Mouse (Mus musculus): ENCODE measurements at regions not wholly inside any gene's neighbourhood (a gene's known extent, or its start where the extent isn't known, plus 50 kb on each side); places are given as distances from the start of the nearest gene placed in this dataset.

DNA sequence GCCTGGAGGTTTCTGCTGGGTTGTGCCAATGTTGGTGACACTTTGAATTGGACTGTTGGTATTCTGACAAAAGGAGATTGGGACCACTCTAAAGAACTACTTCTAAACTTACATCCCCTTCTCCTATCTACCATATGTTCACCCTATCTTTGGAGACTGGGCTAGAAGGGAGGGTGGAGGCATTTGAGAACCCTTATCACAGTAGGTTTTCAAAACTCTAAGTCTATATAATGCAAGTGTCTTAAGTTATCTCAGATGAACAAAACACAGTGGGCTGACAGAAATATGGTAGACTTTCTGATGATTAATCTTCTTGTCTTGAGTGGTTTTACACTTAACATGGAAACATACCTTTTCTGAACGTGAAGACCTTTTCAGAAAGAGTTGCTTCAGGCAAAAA, 486.9 kb downstream of the Adgrl2 start:
- H3K36me3 ChIP-seq (ENCODE audit: control insufficient read depth, insufficient read depth, low read length), result no peaks in the 10 kb centered on the region
- WGBS, result 81% methylated on average over 1 of the region's 1 CpGs
- ATAC-seq (ENCODE audit: low FRiP score) (no peak), DNase-seq (ENCODE audit: low spot score) (no peak)
- no peaks in the 10 kb centered on the region for H3K27me3 ChIP-seq (ENCODE audit: control insufficient read depth, insufficient read depth, low read length)
- H3K4me3 ChIP-seq (ENCODE audit: low read depth, low read length), result no peak overlapping the region
- no peak overlapping the region for H3K9ac ChIP-seq (ENCODE audit: low read depth, low read length)
- H3K4me2 ChIP-seq (replicated peaks; ENCODE audit: low read depth, low read length), result no peak overlapping the region
- no peaks in the 10 kb centered on the region for H3K9me3 ChIP-seq (ENCODE audit: control insufficient read depth, low read length)
- H3K27ac ChIP-seq (ENCODE audit: low read depth, low read length), result no peak overlapping the region
- no peaks in the 10 kb centered on the region for H3K4me1 ChIP-seq (replicated peaks; ENCODE audit: control insufficient read depth, insufficient read depth, low read length)

- no peak for ATAC-seq (ENCODE audit: low FRiP score)
- Histone ChIP-seq H3K36me3 (ENCODE audit: control insufficient read depth, insufficient read depth, low read length) (no peaks in the 10 kb centered on the region), H3K9me3 (ENCODE audit: control insufficient read depth, low read length) (no peaks in the 10 kb centered on the region), H3K27ac (ENCODE audit: low read depth, low read length) (no peak overlapping the region), H3K9ac (ENCODE audit: low read depth, low read length) (no peak overlapping the region), H3K4me3 (ENCODE audit: low read depth, low read length) (no peak overlapping the region), H3K4me2 (replicated peaks; ENCODE audit: low read depth, low read length) (no peak overlapping the region), H3K27me3 (ENCODE audit: control insufficient read depth, insufficient read depth, low read length) (no peaks in the 10 kb centered on the region), H3K4me1 (replicated peaks; ENCODE audit: control insufficient read depth, insufficient read depth, low read length) (no peaks in the 10 kb centered on the region)
- DNase-seq (ENCODE audit: low spot score), result no peak
- WGBS, result 94% methylated on average over 3 of the region's 3 CpGs
These were observed 488.6 kb downstream of the Adgrl2 start for GRCm38 (mm10) chr3:148501801-148502200.

- no peak for ATAC-seq (ENCODE audit: low FRiP score)
- 73% methylated on average over 5 of the region's 5 CpGs for WGBS
- Histone ChIP-seq H3K4me3 (ENCODE audit: low read depth, low read length) (no peak overlapping the region), H3K9ac (ENCODE audit: low read depth, low read length) (no peak overlapping the region), H3K4me1 (replicated peaks; ENCODE audit: control insufficient read depth, insufficient read depth, low read length) (no peaks in the 10 kb centered on the region), H3K9me3 (ENCODE audit: control insufficient read depth, low read length) (no peaks in the 10 kb centered on the region), H3K36me3 (ENCODE audit: control insufficient read depth, insufficient read depth, low read length) (no peaks in the 10 kb centered on the region), H3K27ac (ENCODE audit: low read depth, low read length) (no peak overlapping the region), H3K27me3 (ENCODE audit: control insufficient read depth, insufficient read depth, low read length) (no peaks in the 10 kb centered on the region), H3K4me2 (replicated peaks; ENCODE audit: low read depth, low read length) (no peak overlapping the region)
- no peak for DNase-seq (ENCODE audit: low spot score)
These were observed 493.7 kb downstream of the Adgrl2 start for GRCm38 (mm10) chr3:148496672-148497071.

- Histone ChIP-seq H3K4me1 (replicated peaks; ENCODE audit: control insufficient read depth, insufficient read depth, low read length) (no peaks in the 10 kb centered on the region), H3K27me3 (ENCODE audit: control insufficient read depth, insufficient read depth, low read length) (no peaks in the 10 kb centered on the region), H3K36me3 (ENCODE audit: control insufficient read depth, insufficient read depth, low read length) (no peaks in the 10 kb centered on the region), H3K27ac (ENCODE audit: low read depth, low read length) (no peak overlapping the region), H3K9me3 (ENCODE audit: control insufficient read depth, low read length) (no peaks in the 10 kb centered on the region), H3K4me2 (replicated peaks; ENCODE audit: low read depth, low read length) (no peak overlapping the region), H3K9ac (ENCODE audit: low read depth, low read length) (no peak overlapping the region), H3K4me3 (ENCODE audit: low read depth, low read length) (no peak overlapping the region)
- WGBS, result 90% methylated on average over 3 of the region's 3 CpGs
- no peak for DNase-seq (ENCODE audit: low spot score)
- ATAC-seq (ENCODE audit: low FRiP score), result no peak
These were observed 499.1 kb downstream of the Adgrl2 start for GRCm38 (mm10) chr3:148491287-148491686.

DNA sequence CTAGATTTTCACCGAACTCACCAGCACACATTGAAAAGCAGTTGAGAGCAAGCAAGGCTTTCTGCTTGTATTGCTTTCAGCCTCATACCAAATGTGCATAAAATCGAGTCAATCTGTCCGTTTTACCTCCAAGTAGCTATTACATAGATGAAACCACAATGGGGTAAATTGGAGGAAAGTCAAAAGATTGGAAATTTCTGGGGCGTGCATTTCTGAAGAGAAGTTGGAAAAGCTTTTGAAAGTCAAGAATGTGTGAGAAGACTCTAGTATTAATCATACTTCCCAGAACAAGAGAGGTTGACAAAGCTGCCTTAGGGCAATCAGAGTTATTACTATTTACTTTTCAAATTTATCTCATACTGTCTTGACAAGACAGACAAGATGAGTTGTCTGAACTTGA, 501.2 kb downstream of the Adgrl2 start:
- H3K27me3 ChIP-seq (ENCODE audit: control insufficient read depth, insufficient read depth, low read length), result no peaks in the 10 kb centered on the region
- no peaks in the 10 kb centered on the region for H3K4me1 ChIP-seq (replicated peaks; ENCODE audit: control insufficient read depth, insufficient read depth, low read length)
- H3K36me3 ChIP-seq (ENCODE audit: control insufficient read depth, insufficient read depth, low read length), result no peaks in the 10 kb centered on the region
- H3K4me2 ChIP-seq (replicated peaks; ENCODE audit: low read depth, low read length), result no peak overlapping the region
- ATAC-seq (ENCODE audit: low FRiP score) (no peak), DNase-seq (ENCODE audit: low spot score) (no peak)
- no peak overlapping the region for H3K27ac ChIP-seq (ENCODE audit: low read depth, low read length)
- no peak overlapping the region for H3K4me3 ChIP-seq (ENCODE audit: low read depth, low read length)
- 89% methylated on average over 4 of the region's 4 CpGs for WGBS
- no peaks in the 10 kb centered on the region for H3K9me3 ChIP-seq (ENCODE audit: control insufficient read depth, low read length)
- no peak overlapping the region for H3K9ac ChIP-seq (ENCODE audit: low read depth, low read length)

GRCm38 (mm10) chr3:148487949-148488348, 502.4 kb downstream of the Adgrl2 start:
- ATAC-seq (ENCODE audit: low FRiP score) (no peak), DNase-seq (ENCODE audit: low spot score) (no peak)
- Histone ChIP-seq H3K27ac (ENCODE audit: low read depth, low read length) (no peak overlapping the region), H3K4me2 (replicated peaks; ENCODE audit: low read depth, low read length) (no peak overlapping the region), H3K27me3 (ENCODE audit: control insufficient read depth, insufficient read depth, low read length) (no peaks in the 10 kb centered on the region), H3K4me1 (replicated peaks; ENCODE audit: control insufficient read depth, insufficient read depth, low read length) (no peaks in the 10 kb centered on the region), H3K36me3 (ENCODE audit: control insufficient read depth, insufficient read depth, low read length) (no peaks in the 10 kb centered on the region), H3K9me3 (ENCODE audit: control insufficient read depth, low read length) (no peaks in the 10 kb centered on the region), H3K4me3 (ENCODE audit: low read depth, low read length) (no peak overlapping the region), H3K9ac (ENCODE audit: low read depth, low read length) (no peak overlapping the region)
- 86% methylated on average over 5 of the region's 5 CpGs for WGBS

DNA sequence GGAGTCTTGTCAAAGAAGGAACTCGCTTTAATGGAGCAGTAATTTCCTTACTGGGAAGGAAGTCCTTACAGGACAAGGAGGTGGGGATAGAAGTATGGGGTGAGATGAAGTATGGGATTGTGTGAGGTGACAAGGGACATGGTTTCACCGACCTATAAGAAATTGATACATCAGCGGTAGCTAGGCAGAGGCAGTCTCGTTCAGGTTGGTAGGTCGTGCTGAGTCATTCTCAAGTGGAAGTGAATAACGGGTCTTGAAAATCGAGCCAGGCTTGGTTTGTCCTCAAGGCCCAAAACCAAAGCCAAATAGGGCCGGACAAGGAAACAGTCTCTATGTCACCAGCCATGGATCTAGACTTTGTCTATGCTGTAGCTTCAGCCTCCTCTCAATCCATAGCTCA, 514.5 kb downstream of the Adgrl2 start:
- Histone ChIP-seq H3K36me3 (ENCODE audit: control insufficient read depth, insufficient read depth, low read length) (no peaks in the 10 kb centered on the region), H3K27ac (ENCODE audit: low read depth, low read length) (no peak overlapping the region), H3K9me3 (ENCODE audit: control insufficient read depth, low read length) (no peaks in the 10 kb centered on the region), H3K4me1 (replicated peaks; ENCODE audit: control insufficient read depth, insufficient read depth, low read length) (no peaks in the 10 kb centered on the region), H3K4me3 (ENCODE audit: low read depth, low read length) (no peak overlapping the region), H3K4me2 (replicated peaks; ENCODE audit: low read depth, low read length) (no peak overlapping the region), H3K9ac (ENCODE audit: low read depth, low read length) (no peak overlapping the region), H3K27me3 (ENCODE audit: control insufficient read depth, insufficient read depth, low read length) (no peaks in the 10 kb centered on the region)
- no peak for ATAC-seq (ENCODE audit: low FRiP score)
- no peak for DNase-seq (ENCODE audit: low spot score)
- WGBS, result 92% methylated on average over 8 of the region's 8 CpGs

DNA sequence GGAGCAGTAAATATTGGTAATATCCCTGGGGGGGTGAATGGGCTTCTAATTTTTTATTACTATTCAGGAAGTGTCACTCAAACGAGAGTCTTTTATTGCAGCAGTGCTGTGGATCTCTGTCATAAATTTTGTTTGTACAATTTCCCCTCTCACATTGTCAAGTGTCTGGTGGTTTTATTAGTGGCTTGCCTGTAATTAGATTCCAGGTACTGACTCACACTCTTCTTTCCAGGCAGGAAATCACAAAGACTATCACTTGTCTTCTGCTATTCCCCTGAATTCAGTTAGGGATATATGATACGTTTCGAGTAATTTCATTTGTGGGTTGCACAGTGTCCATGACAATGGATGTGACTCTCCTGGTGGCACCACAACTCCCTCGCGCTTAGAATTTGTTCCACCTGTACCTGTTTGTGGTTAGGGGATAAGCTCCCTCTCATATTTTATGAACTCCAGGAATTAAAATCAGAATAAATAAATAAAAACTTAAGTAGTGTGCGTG, 517.4 kb downstream of the Adgrl2 start:
- Histone ChIP-seq H3K4me1 (replicated peaks; ENCODE audit: control insufficient read depth, insufficient read depth, low read length) (no peaks in the 10 kb centered on the region), H3K4me3 (ENCODE audit: low read depth, low read length) (no peak overlapping the region), H3K27me3 (ENCODE audit: control insufficient read depth, insufficient read depth, low read length) (no peaks in the 10 kb centered on the region), H3K9me3 (ENCODE audit: control insufficient read depth, low read length) (no peaks in the 10 kb centered on the region), H3K36me3 (ENCODE audit: control insufficient read depth, insufficient read depth, low read length) (no peaks in the 10 kb centered on the region), H3K9ac (ENCODE audit: low read depth, low read length) (no peak overlapping the region), H3K27ac (ENCODE audit: low read depth, low read length) (no peak overlapping the region), H3K4me2 (replicated peaks; ENCODE audit: low read depth, low read length) (no peak overlapping the region)
- 89% methylated on average over 6 of the region's 6 CpGs for WGBS
- DNase-seq (ENCODE audit: low spot score) (no peak), ATAC-seq (ENCODE audit: low FRiP score) (no peak)

GRCm38 (mm10) chr3:148465456-148465855, 524.9 kb downstream of the Adgrl2 start:
- Histone ChIP-seq H3K4me3 (ENCODE audit: low read depth, low read length) (no peak overlapping the region), H3K9me3 (ENCODE audit: control insufficient read depth, low read length) (no peaks in the 10 kb centered on the region), H3K9ac (ENCODE audit: low read depth, low read length) (no peak overlapping the region), H3K36me3 (ENCODE audit: control insufficient read depth, insufficient read depth, low read length) (no peaks in the 10 kb centered on the region), H3K4me2 (replicated peaks; ENCODE audit: low read depth, low read length) (no peak overlapping the region), H3K4me1 (replicated peaks; ENCODE audit: control insufficient read depth, insufficient read depth, low read length) (no peaks in the 10 kb centered on the region), H3K27me3 (ENCODE audit: control insufficient read depth, insufficient read depth, low read length) (no peaks in the 10 kb centered on the region), H3K27ac (ENCODE audit: low read depth, low read length) (no peak overlapping the region)
- ATAC-seq (ENCODE audit: low FRiP score) (no peak), DNase-seq (ENCODE audit: low spot score) (no peak)
- 82% methylated on average over 3 of the region's 3 CpGs for WGBS

Measured in hindbrain, embryonic 11.5 days (tissue).